In genomic region chr3:67059755-67060154, GRCm38 (mm10) we compare ENCODE assay signal across 25 mouse cellular contexts.
"Had no signal": no experiment of that assay in that cellular context is flagged by ENCODE, and none has a peak within 500 bp of the region (broad histone marks: within the 10 kb centered on the region; RNA-seq: fewer than 3 reads in every experiment).

No protein-coding gene starts in this region.

- H3K9me3 ChIP-seq: embryonic facial prominence, embryonic 12.5 days; embryonic facial prominence, embryonic 13.5 days; embryonic facial prominence, embryonic 15.5 days; forebrain, embryonic 12.5 days; forebrain, embryonic 15.5 days; heart, embryonic 10.5 days had no signal

- H3K27ac ChIP-seq: embryonic facial prominence, embryonic 10.5 days; embryonic facial prominence, embryonic 12.5 days; embryonic facial prominence, embryonic 13.5 days; embryonic facial prominence, embryonic 15.5 days; forebrain, embryonic 10.5 days; forebrain, embryonic 12.5 days; forebrain, embryonic 13.5 days; forebrain, embryonic 15.5 days; gastrocnemius, adult 2 months; heart, adult 2 months; heart, embryonic 10.5 days had no signal

- H3K27me3 ChIP-seq: embryonic facial prominence, embryonic 12.5 days; embryonic facial prominence, embryonic 13.5 days; embryonic facial prominence, embryonic 15.5 days; forebrain, embryonic 12.5 days; forebrain, embryonic 13.5 days; forebrain, embryonic 15.5 days had no signal

- H3K4me1 ChIP-seq: embryonic facial prominence, embryonic 10.5 days; embryonic facial prominence, embryonic 12.5 days; embryonic facial prominence, embryonic 13.5 days; embryonic facial prominence, embryonic 15.5 days; forebrain, embryonic 10.5 days; forebrain, embryonic 12.5 days; forebrain, embryonic 13.5 days; forebrain, embryonic 15.5 days; heart, embryonic 10.5 days had no signal

- H3K4me2 ChIP-seq: embryonic facial prominence, embryonic 12.5 days; embryonic facial prominence, embryonic 13.5 days; embryonic facial prominence, embryonic 15.5 days; forebrain, embryonic 12.5 days; forebrain, embryonic 13.5 days; forebrain, embryonic 15.5 days; heart, embryonic 11.5 days had no signal

- DNase-seq: cerebellum, adult 9-11 months; cerebellum, postnatal 10 days; cerebellum, postnatal 14 days; cerebellum, postnatal 25 days; cerebellum, postnatal 36 days; embryo, embryonic 11 days; forebrain, postnatal 0 days; gastrocnemius, adult 2 months; gastrocnemius, postnatal 10 days; gastrocnemius, postnatal 14 days; gastrocnemius, postnatal 25 days; heart, adult 11 months; heart, adult 18-20 months; heart, adult 2 months had no signal

- H3K4me3 ChIP-seq: embryonic facial prominence, embryonic 10.5 days; embryonic facial prominence, embryonic 12.5 days; embryonic facial prominence, embryonic 13.5 days; embryonic facial prominence, embryonic 15.5 days; erythroblast, embryonic 14.5 days; forebrain, embryonic 10.5 days; forebrain, embryonic 12.5 days; forebrain, embryonic 13.5 days; forebrain, embryonic 15.5 days; gastrocnemius, adult 2 months; heart, adult 2 months; heart, embryonic 10.5 days had no signal

- H3K9ac ChIP-seq: embryonic facial prominence, embryonic 12.5 days; embryonic facial prominence, embryonic 13.5 days; embryonic facial prominence, embryonic 15.5 days; forebrain, embryonic 12.5 days; forebrain, embryonic 13.5 days; forebrain, embryonic 15.5 days; forebrain, postnatal 0 days had no signal

- H3K36me3 ChIP-seq: forebrain, embryonic 12.5 days had no signal
